Mouse (Mus musculus) stomach, embryonic 14.5 days (tissue): ENCODE data around the gene Rnf25. TPM values are rescaled to one million over a fixed set of nuclear protein-coding genes. Genes with fewer than 3 reads are reported as not detected.

ENCODE experiments used
- ATAC-seq: fragments of 200-750 bp; cut with Nextera tagmentation; 2 replicates; pipeline ENCODE4 v1.8.0; 2017; ENCODE audit warnings: low read depth, moderate TSS enrichment; ENCODE audit not compliant: insufficient number of reproducible peaks, insufficient read depth, low FRiP score
- H3K27ac ChIP-seq: fragments of 300-500 bp; sonication (generic); 2 replicates; pipeline ENCODE4 v1.5.1; 2014; ENCODE audit warnings: mild to moderate bottlenecking, low read length, moderate library complexity, mixed read lengths
- H3K27me3 ChIP-seq: fragments of 300-500 bp; sonication (generic); 2 replicates; pipeline ENCODE4 v1.6.1; 2014; ENCODE audit warnings: low read length, control low read depth, mixed read lengths; ENCODE audit not compliant: control insufficient read depth, insufficient read depth
- H3K36me3 ChIP-seq: fragments of 300-500 bp; sonication (generic); 2 replicates; pipeline ENCODE4 v1.6.1; 2014; ENCODE audit warnings: mild to moderate bottlenecking, control low read depth, low read length, moderate library complexity, mixed read lengths; ENCODE audit not compliant: control insufficient read depth, insufficient read depth
- H3K4me1 ChIP-seq: fragments of 300-500 bp; sonication (generic); 2 replicates; pipeline ENCODE4 v1.6.1; 2014; ENCODE audit warnings: low read length, control low read depth, mixed read lengths; ENCODE audit not compliant: control insufficient read depth, insufficient read depth
- H3K4me2 ChIP-seq: fragments of 300-500 bp; sonication (generic); replicated peaks from 2 replicates; pipeline ENCODE4 v1.6.1; 2014; ENCODE audit warnings: low read depth, low read length, control low read depth
- H3K4me3 ChIP-seq: fragments of 300-500 bp; sonication (generic); 2 replicates; pipeline ENCODE4 v1.5.1; 2014; ENCODE audit warnings: low read depth, low read length, control low read depth
- H3K9ac ChIP-seq: fragments of 300-500 bp; sonication (generic); replicated peaks from 2 replicates; pipeline ENCODE4 v1.6.1; 2014; ENCODE audit warnings: low read depth, mild to moderate bottlenecking, control low read depth, low read length, moderate library complexity, mixed read lengths
- H3K9me3 ChIP-seq: fragments of 300-500 bp; sonication (generic); 2 replicates; pipeline ENCODE4 v1.6.1; 2016; ENCODE audit warnings: low read depth, low read length, control low read depth; ENCODE audit not compliant: control insufficient read depth
- WGBS: fragments of 180-500 bp; shearing (Covaris S2); extraction: QIAGEN DNeasy Blood & Tissue Kit; methylation state at CpG from one replicate; pipeline ENCODE4 v1.1.7; 2014; 5-methylcytosine and 5-hydroxymethylcytosine counted together
- polyA plus RNA-seq: library from polyadenylated mRNA; unstranded; fragments of >200 nt; fragmentation: Nextera tagmentation; extraction: Ambion mirVana; gene quantifications from 2 replicates; pipeline ENCODE4 v1.2.1, GENCODE M21; 2014

Rnf25 gene
- polyA plus RNA-seq, result 7.0 and 9.1 TPM in 2 replicates

DNA sequence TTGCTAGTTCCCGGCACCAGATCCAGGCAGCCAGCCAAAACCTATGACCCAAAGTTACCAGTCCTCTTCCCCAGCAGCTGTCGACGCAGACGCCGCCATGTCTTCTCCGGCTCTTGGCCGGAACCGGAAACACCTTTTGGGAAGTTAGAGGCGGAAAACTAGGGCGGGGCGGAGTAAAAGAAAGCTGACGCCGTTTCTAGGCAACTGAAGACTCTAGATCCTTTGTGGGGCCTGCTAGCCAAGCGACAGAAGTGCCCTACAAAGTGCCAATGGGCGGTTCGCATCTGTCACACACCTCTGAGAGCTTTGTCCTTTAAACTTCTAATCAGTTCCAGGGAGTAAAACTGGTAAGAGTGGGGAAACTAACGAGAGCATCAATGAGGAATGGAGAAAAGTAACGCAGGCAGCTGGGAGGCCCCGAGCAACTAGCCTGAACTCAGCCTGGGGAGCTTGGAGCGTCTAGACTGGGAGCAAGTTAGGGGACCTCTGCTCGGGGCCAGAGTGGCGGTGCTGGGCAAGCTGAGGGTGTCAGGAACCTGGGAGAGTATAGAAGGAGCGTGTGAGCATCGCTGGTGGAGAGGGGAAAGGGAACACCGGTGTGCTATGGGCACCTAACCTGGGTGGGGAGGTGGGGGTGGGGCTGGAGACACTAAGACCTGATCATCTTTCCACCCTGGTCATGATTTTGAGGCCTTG, at the start of gene Rnf25, which contains the start of gene Stk36:
Gene Rnf25, minus strand, starts transcription at position 131 of the 696 bp plus-strand sequence.
Gene Stk36, plus strand, starts transcription at position 179 of the 696 bp plus-strand sequence.
- Histone ChIP-seq H3K4me2 (peak within 1 kb of the TSS; percentile 61), H3K4me1 (no peaks in the 10 kb centered on the region), H3K27me3 (no peaks in the 10 kb centered on the region), H3K4me3 (peak within 1 kb of the TSS; percentile 86), H3K36me3 (peaks cover 17% of the 10 kb centered on the region; the same call in 1 of the 2 replicates), H3K9me3 (no peaks in the 10 kb centered on the region), H3K27ac (peak within 1 kb of the TSS; percentile 24; the same call in 1 of the 2 replicates), H3K9ac (peak within 1 kb of the TSS; percentile 73)
- ATAC-seq, result peak; percentile 87
- 7% methylated on average over 25 of the region's 25 CpGs for WGBS

DNA sequence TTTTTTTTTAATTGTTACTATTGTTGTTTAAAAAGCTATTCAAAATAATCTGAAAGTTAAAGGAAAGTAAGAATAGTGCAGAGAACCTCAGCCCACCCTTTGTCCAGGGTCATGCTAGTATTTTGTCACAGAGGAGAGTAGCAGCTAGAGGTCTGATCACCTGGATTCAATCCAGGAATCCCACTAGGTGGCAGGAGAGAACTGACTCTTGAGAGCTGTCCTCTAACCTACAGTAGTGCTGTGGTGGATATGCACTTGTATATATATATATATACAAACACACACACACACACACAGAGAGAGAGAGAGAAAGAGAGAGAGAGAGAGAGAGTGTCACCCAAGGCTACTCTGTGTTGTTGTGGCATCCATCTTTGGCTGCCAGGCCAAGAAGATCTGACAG, 42.7 kb upstream of the Rnf25 start:
- H3K27ac ChIP-seq, result no peak overlapping the region
- no peak for ATAC-seq
- no peak overlapping the region for H3K4me2 ChIP-seq
- H3K9ac ChIP-seq, result no peak overlapping the region
- no peaks in the 10 kb centered on the region for H3K9me3 ChIP-seq
- no peak overlapping the region for H3K4me3 ChIP-seq
- no peaks in the 10 kb centered on the region for H3K36me3 ChIP-seq
- H3K4me1 ChIP-seq, result no peaks in the 10 kb centered on the region
- no peaks in the 10 kb centered on the region for H3K27me3 ChIP-seq

- Histone ChIP-seq H3K4me3 (no peak overlapping the region), H3K27me3 (no peaks in the 10 kb centered on the region), H3K4me1 (no peaks in the 10 kb centered on the region), H3K27ac (no peak overlapping the region), H3K9me3 (no peaks in the 10 kb centered on the region), H3K36me3 (no peaks in the 10 kb centered on the region), H3K4me2 (no peak overlapping the region), H3K9ac (no peak overlapping the region)
- WGBS, result 66% methylated on average over 2 of the region's 2 CpGs
- no peak for ATAC-seq
Measured at GRCm38 (mm10) chr1:74643524-74643923, 42.3 kb upstream of the Rnf25 start.

- Histone ChIP-seq H3K4me1 (no peaks in the 10 kb centered on the region), H3K27ac (no peak overlapping the region), H3K9me3 (no peaks in the 10 kb centered on the region), H3K4me2 (no peak overlapping the region), H3K4me3 (no peak overlapping the region), H3K27me3 (no peaks in the 10 kb centered on the region), H3K9ac (no peak overlapping the region), H3K36me3 (no peaks in the 10 kb centered on the region)
- 74% methylated on average over 4 of the region's 4 CpGs for WGBS
- no peak for ATAC-seq
Measured at GRCm38 (mm10) chr1:74632734-74633133, 31.5 kb upstream of the Rnf25 start.

- no peak overlapping the region for H3K4me2 ChIP-seq
- no peaks in the 10 kb centered on the region for H3K9me3 ChIP-seq
- no peaks in the 10 kb centered on the region for H3K27me3 ChIP-seq
- no peak overlapping the region for H3K9ac ChIP-seq
- no peaks in the 10 kb centered on the region for H3K36me3 ChIP-seq
- 48% methylated on average over 7 of the region's 7 CpGs for WGBS
- ATAC-seq, result no peak
- H3K4me1 ChIP-seq, result no peaks in the 10 kb centered on the region
- no peak overlapping the region for H3K27ac ChIP-seq
- no peak overlapping the region for H3K4me3 ChIP-seq
Measured at GRCm38 (mm10) chr1:74628001-74628400, 26.8 kb upstream of the Rnf25 start.

DNA sequence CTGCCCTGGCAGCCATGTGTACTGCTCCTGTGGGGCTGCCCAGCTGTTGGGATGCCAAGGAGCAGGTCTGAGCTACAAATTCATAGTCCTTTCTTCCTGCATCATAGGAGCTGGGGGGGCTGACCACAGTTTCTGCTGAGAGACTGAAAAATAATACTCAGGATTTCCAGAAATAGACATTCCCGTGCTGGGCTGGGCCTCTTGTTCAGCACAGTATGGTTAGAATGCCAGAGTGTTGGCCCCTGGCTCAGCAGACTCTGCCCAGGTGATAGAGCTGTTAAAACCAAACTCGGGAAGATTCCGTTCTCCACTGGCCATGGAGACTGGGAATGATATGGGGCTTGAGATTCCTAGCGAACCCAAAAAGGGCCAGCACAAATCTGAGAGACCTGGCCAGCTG, 24.9 kb upstream of the Rnf25 start:
- no peak overlapping the region for H3K4me3 ChIP-seq
- H3K4me2 ChIP-seq, result no peak overlapping the region
- H3K4me1 ChIP-seq, result no peaks in the 10 kb centered on the region
- no peak for ATAC-seq
- no peak overlapping the region for H3K9ac ChIP-seq
- 86% methylated on average over 4 of the region's 4 CpGs for WGBS
- no peak overlapping the region for H3K27ac ChIP-seq
- no peaks in the 10 kb centered on the region for H3K9me3 ChIP-seq
- H3K27me3 ChIP-seq, result no peaks in the 10 kb centered on the region
- H3K36me3 ChIP-seq, result no peaks in the 10 kb centered on the region

DNA sequence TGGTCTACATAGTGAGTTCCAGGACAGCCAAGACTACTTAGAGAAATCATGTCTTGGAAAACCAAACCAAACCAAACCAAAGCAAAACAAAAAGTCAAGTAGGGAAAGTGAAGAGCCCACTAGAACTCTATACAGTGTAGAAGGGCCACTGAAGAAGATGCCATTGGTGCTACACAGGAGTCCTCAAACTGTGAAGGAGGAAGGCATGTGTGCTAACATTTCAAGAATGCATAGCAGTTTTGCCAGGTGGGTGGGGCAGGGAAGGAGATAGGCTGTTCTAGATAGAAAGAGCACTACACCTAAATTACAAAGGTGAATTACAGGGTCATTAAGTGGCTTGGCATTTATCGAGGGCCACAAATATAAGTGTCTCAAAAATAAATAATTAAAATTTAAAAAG, 23.0 kb upstream of the Rnf25 start:
- H3K4me1 ChIP-seq, result no peaks in the 10 kb centered on the region
- H3K27me3 ChIP-seq, result no peaks in the 10 kb centered on the region
- WGBS, result 79% methylated on average over 1 of the region's 1 CpGs
- H3K9me3 ChIP-seq, result no peaks in the 10 kb centered on the region
- H3K27ac ChIP-seq, result no peak overlapping the region
- ATAC-seq, result no peak
- no peak overlapping the region for H3K4me2 ChIP-seq
- no peak overlapping the region for H3K9ac ChIP-seq
- H3K36me3 ChIP-seq, result no peaks in the 10 kb centered on the region
- no peak overlapping the region for H3K4me3 ChIP-seq

DNA sequence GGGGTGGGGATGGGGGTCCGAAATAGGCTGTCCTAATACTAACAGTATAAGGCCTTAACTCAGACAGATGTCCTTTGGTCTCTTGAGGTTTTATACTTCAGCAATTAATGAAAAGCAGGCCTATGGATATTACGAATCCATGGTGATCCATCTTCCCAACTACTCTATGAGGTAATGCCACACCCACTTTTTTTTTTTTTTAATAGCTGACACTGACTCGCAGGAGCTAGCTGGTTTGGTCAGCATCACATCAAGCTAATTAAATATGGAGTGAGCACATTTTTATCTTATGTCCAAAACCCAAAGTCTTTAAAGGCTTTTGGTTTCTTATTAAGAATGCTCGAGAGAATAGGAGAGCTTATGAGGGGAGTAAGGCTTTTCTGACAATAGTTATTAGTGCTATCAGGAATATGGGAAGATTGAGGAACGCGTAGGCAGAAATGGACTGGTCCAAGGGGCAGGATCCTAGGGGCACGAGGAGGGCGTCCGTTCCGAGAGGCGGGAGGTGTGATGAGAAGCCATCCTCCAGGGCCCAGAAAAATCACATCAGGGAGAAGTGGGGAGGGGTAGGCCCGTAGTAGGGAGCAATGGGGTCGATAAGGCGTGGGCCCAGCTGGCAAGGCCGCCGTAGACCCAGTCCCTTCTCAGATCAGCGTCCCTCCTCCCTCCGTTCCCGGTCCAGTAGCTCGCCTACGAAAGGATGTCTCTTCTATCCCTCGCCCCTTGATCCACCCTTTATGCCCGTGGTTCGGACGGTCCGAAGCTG, 513 bp downstream of the Rnf25 start:
- H3K27ac ChIP-seq, result peak overlapping the region; percentile 24; the same call in 1 of the 2 replicates
- no peaks in the 10 kb centered on the region for H3K27me3 ChIP-seq
- H3K9me3 ChIP-seq, result no peaks in the 10 kb centered on the region
- peak overlapping the region; percentile 73 for H3K9ac ChIP-seq
- H3K36me3 ChIP-seq, result peaks cover 21% of the 10 kb centered on the region
- ATAC-seq, result peak; percentile 15; the same call in 1 of the 2 replicates
- 8% methylated on average over 20 of the region's 26 CpGs for WGBS
- peak overlapping the region; percentile 61 for H3K4me2 ChIP-seq
- no peaks in the 10 kb centered on the region for H3K4me1 ChIP-seq
- peak overlapping the region; percentile 86 for H3K4me3 ChIP-seq
